Mouse (Mus musculus): ENCODE data around the gene Atg9a. TPM values are rescaled to one million over a fixed set of nuclear protein-coding genes. Genes with fewer than 3 reads are reported as not detected.
"Not testable (repeated sequence)": the region's sequence is repeated elsewhere in the genome, so short reads cannot be mapped to it uniquely, and the experiment has no call there.

Gene Atg9a
- polyA plus RNA-seq (2015; fragmentation: Nextera tagmentation; extraction: Ambion mirVana): 59.0 and 60.8 TPM in 2 replicates

GRCm38 (mm10) chr1:75191622-75192402, at the start of gene Atg9a, which contains the start of gene Ankzf1:
Atg9a (minus strand) TSS chr1:75192196.
Ankzf1 (plus strand) TSS chr1:75192151.
- Histone ChIP-seq H3K9me3 (replicated peaks; ENCODE audit: control insufficient read depth, low read length, poor library complexity, severe bottlenecking) (no peaks in the 10 kb centered on the region), H3K27me3 (ENCODE audit: control insufficient read depth, insufficient read depth, low read depth, low read length) (no peaks in the 10 kb centered on the region), H3K27ac (ENCODE audit: low read length) (peak within 1 kb of the TSS; percentile 98), H3K9ac (ENCODE audit: low read depth, low read length) (peak within 1 kb of the TSS; percentile 90), H3K4me3 (ENCODE audit: low read depth, low read length) (peak within 1 kb of the TSS; percentile 78), H3K36me3 (ENCODE audit: control insufficient read depth, insufficient read depth, low read length) (peaks cover 26% of the 10 kb centered on the region), H3K4me2 (ENCODE audit: low read length) (peak within 1 kb of the TSS; percentile 99), H3K4me1 (ENCODE audit: control insufficient read depth, insufficient read depth, low read length) (peaks cover 24% of the 10 kb centered on the region)
- under 1% methylated on average over 56 of the region's 56 CpGs for WGBS
- peak; percentile 99 for ATAC-seq

- peaks cover 7% of the 10 kb centered on the region; the same call in 1 of the 2 replicates for H3K36me3 ChIP-seq (ENCODE audit: control insufficient read depth, insufficient read depth, low read length)
- no peak overlapping the region for H3K27ac ChIP-seq (ENCODE audit: low read length)
- H3K4me3 ChIP-seq (ENCODE audit: low read depth, low read length): no peak overlapping the region
- WGBS: 86% methylated on average over 10 of the region's 10 CpGs
- no peak overlapping the region for H3K9ac ChIP-seq (ENCODE audit: low read depth, low read length)
- H3K4me2 ChIP-seq (ENCODE audit: low read length): no peak overlapping the region
- H3K27me3 ChIP-seq (ENCODE audit: control insufficient read depth, insufficient read depth, low read depth, low read length): no peaks in the 10 kb centered on the region
- ATAC-seq: no peak
- H3K4me1 ChIP-seq (ENCODE audit: control insufficient read depth, insufficient read depth, low read length): peaks cover 8% of the 10 kb centered on the region
- no peaks in the 10 kb centered on the region for H3K9me3 ChIP-seq (replicated peaks; ENCODE audit: control insufficient read depth, low read length, poor library complexity, severe bottlenecking)
These were observed 47.6 kb upstream of the Atg9a start for GRCm38 (mm10) chr1:75239591-75239990.

- H3K4me3 ChIP-seq (ENCODE audit: low read depth, low read length): peak within 1 kb of the TSS; percentile 72
- H3K9me3 ChIP-seq (replicated peaks; ENCODE audit: control insufficient read depth, low read length, poor library complexity, severe bottlenecking): no peaks in the 10 kb centered on the region
- H3K9ac ChIP-seq (ENCODE audit: low read depth, low read length): peak within 1 kb of the TSS; percentile 93
- ATAC-seq: peak; percentile 88
- no peaks in the 10 kb centered on the region for H3K27me3 ChIP-seq (ENCODE audit: control insufficient read depth, insufficient read depth, low read depth, low read length)
- peaks cover 8% of the 10 kb centered on the region for H3K4me1 ChIP-seq (ENCODE audit: control insufficient read depth, insufficient read depth, low read length)
- peak within 1 kb of the TSS; percentile 90 for H3K27ac ChIP-seq (ENCODE audit: low read length)
- peak within 1 kb of the TSS; percentile 65 for H3K4me2 ChIP-seq (ENCODE audit: low read length)
- H3K36me3 ChIP-seq (ENCODE audit: control insufficient read depth, insufficient read depth, low read length): no peaks in the 10 kb centered on the region
- under 1% methylated on average over 63 of the region's 64 CpGs for WGBS
These were observed 44.4 kb upstream of the Atg9a start, which contains the start of gene Dnajb2 for GRCm38 (mm10) chr1:75236117-75237050. Dnajb2 (plus strand) TSS chr1:75236406.

- Histone ChIP-seq H3K4me3 (ENCODE audit: low read depth, low read length) (no peak overlapping the region), H3K4me2 (ENCODE audit: low read length) (no peak overlapping the region), H3K4me1 (ENCODE audit: control insufficient read depth, insufficient read depth, low read length) (peaks cover 8% of the 10 kb centered on the region), H3K9me3 (replicated peaks; ENCODE audit: control insufficient read depth, low read length, poor library complexity, severe bottlenecking) (no peaks in the 10 kb centered on the region), H3K27ac (ENCODE audit: low read length) (no peak overlapping the region), H3K9ac (ENCODE audit: low read depth, low read length) (peak overlapping the region; percentile 40; the same call in 1 of the 2 replicates), H3K27me3 (ENCODE audit: control insufficient read depth, insufficient read depth, low read depth, low read length) (no peaks in the 10 kb centered on the region), H3K36me3 (ENCODE audit: control insufficient read depth, insufficient read depth, low read length) (no peaks in the 10 kb centered on the region)
- ATAC-seq: peak; percentile 58; the same call in 1 of the 2 replicates
- WGBS: 2% methylated on average over 8 of the region's 8 CpGs
These were observed 42.6 kb upstream of the Atg9a start for GRCm38 (mm10) chr1:75234606-75235005.

GRCm38 (mm10) chr1:75232489-75232888, 40.5 kb upstream of the Atg9a start:
- not testable (repeated sequence) for H3K27me3 ChIP-seq (ENCODE audit: control insufficient read depth, insufficient read depth, low read depth, low read length); ATAC-seq; H3K36me3 ChIP-seq (ENCODE audit: control insufficient read depth, insufficient read depth, low read length); H3K4me1 ChIP-seq (ENCODE audit: control insufficient read depth, insufficient read depth, low read length); H3K4me3 ChIP-seq (ENCODE audit: low read depth, low read length); H3K4me2 ChIP-seq (ENCODE audit: low read length); H3K9me3 ChIP-seq (replicated peaks; ENCODE audit: control insufficient read depth, low read length, poor library complexity, severe bottlenecking); H3K27ac ChIP-seq (ENCODE audit: low read length); H3K9ac ChIP-seq (ENCODE audit: low read depth, low read length)
- 66% methylated on average over 4 of the region's 4 CpGs for WGBS

GRCm38 (mm10) chr1:75231664-75232152, 39.7 kb upstream of the Atg9a start, which contains the start of gene A630095N17Rik:
A630095N17Rik (minus strand) TSS chr1:75232102.
- no peak within 1 kb of the TSS for H3K27ac ChIP-seq (ENCODE audit: low read length)
- no peak for ATAC-seq
- H3K4me1 ChIP-seq (ENCODE audit: control insufficient read depth, insufficient read depth, low read length): no peaks in the 10 kb centered on the region; the same call in 1 of the 2 replicates
- WGBS: 79% methylated on average over 5 of the region's 5 CpGs
- H3K9me3 ChIP-seq (replicated peaks; ENCODE audit: control insufficient read depth, low read length, poor library complexity, severe bottlenecking): no peaks in the 10 kb centered on the region
- H3K27me3 ChIP-seq (ENCODE audit: control insufficient read depth, insufficient read depth, low read depth, low read length): no peaks in the 10 kb centered on the region
- no peak within 1 kb of the TSS for H3K9ac ChIP-seq (ENCODE audit: low read depth, low read length)
- H3K4me2 ChIP-seq (ENCODE audit: low read length): no peak within 1 kb of the TSS
- H3K36me3 ChIP-seq (ENCODE audit: control insufficient read depth, insufficient read depth, low read length): no peaks in the 10 kb centered on the region
- H3K4me3 ChIP-seq (ENCODE audit: low read depth, low read length): no peak within 1 kb of the TSS

- ATAC-seq: no peak
- H3K9ac ChIP-seq (ENCODE audit: low read depth, low read length): no peak overlapping the region
- 81% methylated on average over 4 of the region's 4 CpGs for WGBS
These were observed 39.2 kb upstream of the Atg9a start for GRCm38 (mm10) chr1:75231224-75231623.

GRCm38 (mm10) chr1:75230335-75230994, 38.5 kb upstream of the Atg9a start:
- WGBS: 76% methylated on average over 7 of the region's 7 CpGs
- no peaks in the 10 kb centered on the region for H3K36me3 ChIP-seq (ENCODE audit: control insufficient read depth, insufficient read depth, low read length)
- H3K9ac ChIP-seq (ENCODE audit: low read depth, low read length): no peak overlapping the region

More at GRCm38 (mm10) chr1:75231224-75231623, 39.2 kb upstream of the Atg9a start:
- no peak overlapping the region for H3K4me2 ChIP-seq (ENCODE audit: low read length)
- H3K27me3 ChIP-seq (ENCODE audit: control insufficient read depth, insufficient read depth, low read depth, low read length): no peaks in the 10 kb centered on the region
- H3K4me1 ChIP-seq (ENCODE audit: control insufficient read depth, insufficient read depth, low read length): no peaks in the 10 kb centered on the region; the same call in 1 of the 2 replicates
- no peaks in the 10 kb centered on the region for H3K36me3 ChIP-seq (ENCODE audit: control insufficient read depth, insufficient read depth, low read length)
- no peak overlapping the region for H3K4me3 ChIP-seq (ENCODE audit: low read depth, low read length)
- no peak overlapping the region for H3K27ac ChIP-seq (ENCODE audit: low read length)
- H3K9me3 ChIP-seq (replicated peaks; ENCODE audit: control insufficient read depth, low read length, poor library complexity, severe bottlenecking): no peaks in the 10 kb centered on the region

More at GRCm38 (mm10) chr1:75230335-75230994, 38.5 kb upstream of the Atg9a start:
- Histone ChIP-seq H3K27ac (ENCODE audit: low read length) (no peak overlapping the region), H3K4me1 (ENCODE audit: control insufficient read depth, insufficient read depth, low read length) (no peaks in the 10 kb centered on the region; the same call in 1 of the 2 replicates), H3K4me2 (ENCODE audit: low read length) (no peak overlapping the region), H3K27me3 (ENCODE audit: control insufficient read depth, insufficient read depth, low read depth, low read length) (no peaks in the 10 kb centered on the region), H3K4me3 (ENCODE audit: low read depth, low read length) (no peak overlapping the region), H3K9me3 (replicated peaks; ENCODE audit: control insufficient read depth, low read length, poor library complexity, severe bottlenecking) (no peaks in the 10 kb centered on the region)
- no peak for ATAC-seq
